Mouse (Mus musculus): ENCODE measurements around the gene Tbc1d14. TPM values are rescaled to one million over a fixed set of nuclear protein-coding genes. Genes with fewer than 3 reads are reported as not detected.

Tbc1d14 gene
- polyA plus RNA-seq, 1 experiment from 2014 or later, result 30.7 TPM

DNA sequence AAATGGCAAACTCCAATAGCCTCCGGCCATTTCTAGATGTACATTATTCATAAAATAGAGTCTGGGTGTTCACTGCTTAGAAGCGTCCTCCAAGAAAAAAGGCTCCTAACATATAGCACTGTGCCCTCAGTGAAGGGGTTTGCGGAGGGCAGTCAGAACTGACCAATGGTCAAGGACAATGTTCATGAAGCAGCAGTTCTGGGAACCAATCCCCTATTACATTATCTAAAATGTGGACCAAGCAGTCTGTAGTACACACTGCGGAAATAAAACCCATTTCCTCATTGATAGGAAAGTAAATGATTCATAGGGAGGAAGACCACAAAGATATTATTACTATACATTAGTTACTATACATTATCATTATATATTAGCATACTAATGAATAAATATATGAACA, 32.6 kb downstream of the Tbc1d14 start:
- H3K4me1 ChIP-seq (ENCODE audit: control insufficient read depth, insufficient read depth, low read length), result peaks cover 20% of the 10 kb centered on the region
- peak; percentile 28 for ATAC-seq

GRCm38 (mm10) chr5:36559510-36560235, 33.4 kb downstream of the Tbc1d14 start:
- Histone ChIP-seq H3K36me3 (ENCODE audit: control insufficient read depth, insufficient read depth, low read length) (no peaks in the 10 kb centered on the region), H3K4me2 (ENCODE audit: low read depth, low read length) (peak overlapping the region; percentile 24; the same call in 1 of the 2 replicates), H3K4me3 (ENCODE audit: low read length) (no peak overlapping the region), H3K9ac (ENCODE audit: low read depth, low read length) (peak overlapping the region; percentile 41; the same call in 1 of the 2 replicates), H3K27ac (ENCODE audit: low read length) (peak overlapping the region; percentile 95), H3K27me3 (replicated peaks; ENCODE audit: control insufficient read depth, insufficient read depth, low read length) (no peaks in the 10 kb centered on the region), H3K4me1 (ENCODE audit: control insufficient read depth, insufficient read depth, low read length) (peaks cover 22% of the 10 kb centered on the region), H3K9me3 (ENCODE audit: control insufficient read depth, low read length) (no peaks in the 10 kb centered on the region)
- WGBS, result 63% methylated on average over 6 of the region's 6 CpGs
- ATAC-seq, result peak; percentile 70

More for the DNA sequence above, 32.6 kb downstream of the Tbc1d14 start:
- H3K27ac ChIP-seq (ENCODE audit: low read length), result peak overlapping the region; percentile 88
- no peaks in the 10 kb centered on the region for H3K36me3 ChIP-seq (ENCODE audit: control insufficient read depth, insufficient read depth, low read length)
- 84% methylated on average over 4 of the region's 4 CpGs for WGBS
- no peaks in the 10 kb centered on the region for H3K27me3 ChIP-seq (replicated peaks; ENCODE audit: control insufficient read depth, insufficient read depth, low read length)
- H3K4me3 ChIP-seq (ENCODE audit: low read length), result no peak overlapping the region
- no peaks in the 10 kb centered on the region for H3K9me3 ChIP-seq (ENCODE audit: control insufficient read depth, low read length)
- H3K9ac ChIP-seq (ENCODE audit: low read depth, low read length), result no peak overlapping the region
- H3K4me2 ChIP-seq (ENCODE audit: low read depth, low read length), result 0 out of 2 replicates have a peak overlapping the region, but pooled peaks have one; percentile 24

GRCm38 (mm10) chr5:36559106-36559505, 34.0 kb downstream of the Tbc1d14 start:
- no peak overlapping the region for H3K4me2 ChIP-seq (ENCODE audit: low read depth, low read length)
- 69% methylated on average over 5 of the region's 5 CpGs for WGBS
- peak overlapping the region; percentile 95 for H3K27ac ChIP-seq (ENCODE audit: low read length)
- H3K27me3 ChIP-seq (replicated peaks; ENCODE audit: control insufficient read depth, insufficient read depth, low read length), result no peaks in the 10 kb centered on the region
- no peak overlapping the region for H3K9ac ChIP-seq (ENCODE audit: low read depth, low read length)
- H3K36me3 ChIP-seq (ENCODE audit: control insufficient read depth, insufficient read depth, low read length), result no peaks in the 10 kb centered on the region
- H3K4me1 ChIP-seq (ENCODE audit: control insufficient read depth, insufficient read depth, low read length), result peaks cover 28% of the 10 kb centered on the region
- ATAC-seq, result no peak
- no peak overlapping the region for H3K4me3 ChIP-seq (ENCODE audit: low read length)
- H3K9me3 ChIP-seq (ENCODE audit: control insufficient read depth, low read length), result no peaks in the 10 kb centered on the region

- Histone ChIP-seq H3K4me3 (ENCODE audit: low read length) (no peak overlapping the region), H3K36me3 (ENCODE audit: control insufficient read depth, insufficient read depth, low read length) (no peaks in the 10 kb centered on the region), H3K4me1 (ENCODE audit: control insufficient read depth, insufficient read depth, low read length) (peaks cover 32% of the 10 kb centered on the region), H3K27me3 (replicated peaks; ENCODE audit: control insufficient read depth, insufficient read depth, low read length) (no peaks in the 10 kb centered on the region), H3K9ac (ENCODE audit: low read depth, low read length) (no peak overlapping the region), H3K9me3 (ENCODE audit: control insufficient read depth, low read length) (no peaks in the 10 kb centered on the region), H3K4me2 (ENCODE audit: low read depth, low read length) (no peak overlapping the region), H3K27ac (ENCODE audit: low read length) (peak overlapping the region; percentile 95)
- WGBS, result 74% methylated on average over 2 of the region's 2 CpGs
- no peak for ATAC-seq
Observed at GRCm38 (mm10) chr5:36558526-36558925, 34.5 kb downstream of the Tbc1d14 start.

DNA sequence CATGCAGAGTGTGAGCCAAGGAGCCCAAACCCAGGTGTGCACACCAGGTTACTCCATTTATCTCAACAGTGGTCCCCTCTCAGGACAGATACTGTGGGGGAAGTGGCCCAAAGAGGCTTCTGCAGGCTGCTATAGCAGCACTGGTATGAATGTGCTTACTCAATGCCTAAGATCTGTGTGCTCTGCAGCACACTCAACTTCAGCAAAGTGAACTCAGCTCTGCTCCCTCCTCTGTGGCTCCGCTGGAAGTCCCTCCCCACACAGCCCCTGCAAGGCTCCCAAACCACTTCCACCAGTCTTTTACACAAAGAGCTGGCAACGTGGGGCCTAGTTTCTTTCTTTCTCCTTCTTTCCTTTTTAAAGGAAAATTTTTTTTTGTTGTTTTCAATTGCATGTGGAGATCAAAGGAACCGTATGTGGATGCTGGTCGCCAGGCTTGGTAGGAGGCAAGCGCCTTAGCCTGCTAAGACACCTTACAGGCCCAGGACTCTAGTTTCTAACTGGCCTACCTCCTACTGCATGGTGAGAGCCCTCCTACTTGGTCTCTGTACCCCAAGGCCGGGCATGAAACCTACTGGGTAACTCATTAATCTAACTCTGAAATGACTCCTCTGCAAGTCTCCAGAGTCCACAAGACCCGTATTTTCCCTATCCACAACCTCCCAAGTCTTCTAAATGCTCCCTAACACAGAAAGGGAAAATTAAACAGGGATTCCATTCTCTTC, 35.3 kb downstream of the Tbc1d14 start:
- H3K27me3 ChIP-seq (replicated peaks; ENCODE audit: control insufficient read depth, insufficient read depth, low read length), result no peaks in the 10 kb centered on the region
- 46% methylated on average over 7 of the region's 7 CpGs for WGBS
- H3K36me3 ChIP-seq (ENCODE audit: control insufficient read depth, insufficient read depth, low read length), result no peaks in the 10 kb centered on the region
- H3K4me3 ChIP-seq (ENCODE audit: low read length), result no peak overlapping the region
- H3K4me2 ChIP-seq (ENCODE audit: low read depth, low read length), result 0 out of 2 replicates have a peak overlapping the region, but pooled peaks have one; percentile 3
- H3K4me1 ChIP-seq (ENCODE audit: control insufficient read depth, insufficient read depth, low read length), result peaks cover 36% of the 10 kb centered on the region
- peak overlapping the region; percentile 12 for H3K9ac ChIP-seq (ENCODE audit: low read depth, low read length)
- ATAC-seq, result peak; percentile 75
- no peaks in the 10 kb centered on the region for H3K9me3 ChIP-seq (ENCODE audit: control insufficient read depth, low read length)
- H3K27ac ChIP-seq (ENCODE audit: low read length), result peak overlapping the region; percentile 95

- no peaks in the 10 kb centered on the region for H3K36me3 ChIP-seq (ENCODE audit: control insufficient read depth, insufficient read depth, low read length)
- no peak overlapping the region for H3K27ac ChIP-seq (ENCODE audit: low read length)
- H3K4me2 ChIP-seq (ENCODE audit: low read depth, low read length), result no peak overlapping the region
- H3K27me3 ChIP-seq (replicated peaks; ENCODE audit: control insufficient read depth, insufficient read depth, low read length), result no peaks in the 10 kb centered on the region
- no peak for ATAC-seq
- no peak overlapping the region for H3K4me3 ChIP-seq (ENCODE audit: low read length)
- 80% methylated on average over 3 of the region's 3 CpGs for WGBS
- peaks cover 36% of the 10 kb centered on the region for H3K4me1 ChIP-seq (ENCODE audit: control insufficient read depth, insufficient read depth, low read length)
- no peak overlapping the region for H3K9ac ChIP-seq (ENCODE audit: low read depth, low read length)
- H3K9me3 ChIP-seq (ENCODE audit: control insufficient read depth, low read length), result no peaks in the 10 kb centered on the region
Observed at GRCm38 (mm10) chr5:36556906-36557305, 36.2 kb downstream of the Tbc1d14 start.

DNA sequence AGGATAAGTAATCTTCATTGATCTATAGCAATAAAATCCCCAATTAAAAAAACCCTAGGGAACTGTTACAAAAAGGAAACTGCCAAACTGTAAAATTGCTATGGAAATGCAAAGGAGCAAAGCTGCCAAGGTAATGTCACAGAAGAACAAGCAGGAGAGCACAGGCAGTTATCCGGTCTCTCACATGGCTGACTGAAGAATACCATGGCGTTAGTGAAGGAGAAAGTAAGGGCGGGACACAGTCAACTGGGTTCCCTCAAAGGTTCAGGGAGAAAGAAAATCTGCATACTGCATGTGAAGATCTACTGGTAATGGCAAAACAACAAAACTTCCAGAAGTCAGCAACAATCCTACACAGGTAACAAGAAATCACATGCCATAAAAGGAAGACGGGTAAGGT, 36.8 kb downstream of the Tbc1d14 start:
- Histone ChIP-seq H3K27ac (ENCODE audit: low read length) (no peak overlapping the region), H3K4me2 (ENCODE audit: low read depth, low read length) (no peak overlapping the region), H3K36me3 (ENCODE audit: control insufficient read depth, insufficient read depth, low read length) (no peaks in the 10 kb centered on the region), H3K9ac (ENCODE audit: low read depth, low read length) (no peak overlapping the region), H3K4me1 (ENCODE audit: control insufficient read depth, insufficient read depth, low read length) (peaks cover 36% of the 10 kb centered on the region), H3K4me3 (ENCODE audit: low read length) (no peak overlapping the region), H3K27me3 (replicated peaks; ENCODE audit: control insufficient read depth, insufficient read depth, low read length) (no peaks in the 10 kb centered on the region), H3K9me3 (ENCODE audit: control insufficient read depth, low read length) (no peaks in the 10 kb centered on the region)
- no peak for ATAC-seq
- 79% methylated on average over 4 of the region's 4 CpGs for WGBS

GRCm38 (mm10) chr5:36554496-36554895, 38.6 kb downstream of the Tbc1d14 start:
- Histone ChIP-seq H3K4me2 (ENCODE audit: low read depth, low read length) (no peak overlapping the region), H3K27ac (ENCODE audit: low read length) (peak overlapping the region; percentile 68), H3K9me3 (ENCODE audit: control insufficient read depth, low read length) (no peaks in the 10 kb centered on the region), H3K4me3 (ENCODE audit: low read length) (no peak overlapping the region), H3K4me1 (ENCODE audit: control insufficient read depth, insufficient read depth, low read length) (peaks cover 31% of the 10 kb centered on the region), H3K27me3 (replicated peaks; ENCODE audit: control insufficient read depth, insufficient read depth, low read length) (no peaks in the 10 kb centered on the region), H3K36me3 (ENCODE audit: control insufficient read depth, insufficient read depth, low read length) (no peaks in the 10 kb centered on the region), H3K9ac (ENCODE audit: low read depth, low read length) (no peak overlapping the region)
- WGBS, result 59% methylated on average over 5 of the region's 5 CpGs
- no peak for ATAC-seq

DNA sequence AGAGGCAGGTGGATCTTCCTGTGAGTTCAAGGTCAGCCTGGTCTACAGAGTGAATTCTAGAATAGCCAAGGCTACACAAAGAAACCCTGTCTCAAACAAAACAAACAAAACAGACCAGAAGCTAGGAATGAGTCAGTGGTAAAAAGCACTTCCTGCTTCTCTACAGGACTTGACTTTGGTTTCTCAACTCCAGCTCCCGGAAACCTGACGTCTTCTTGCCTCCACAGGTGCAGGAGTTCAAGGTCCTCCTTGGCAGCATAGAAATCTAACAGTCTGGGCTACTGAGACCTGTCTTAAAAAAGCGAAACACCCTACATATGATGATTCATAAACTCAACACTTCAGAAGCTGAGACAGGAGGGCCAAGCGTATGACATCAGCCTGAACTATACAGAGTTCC, 39.2 kb downstream of the Tbc1d14 start:
- no peaks in the 10 kb centered on the region for H3K36me3 ChIP-seq (ENCODE audit: control insufficient read depth, insufficient read depth, low read length)
- H3K27me3 ChIP-seq (replicated peaks; ENCODE audit: control insufficient read depth, insufficient read depth, low read length), result no peaks in the 10 kb centered on the region
- WGBS, result 61% methylated on average over 4 of the region's 4 CpGs
- H3K4me2 ChIP-seq (ENCODE audit: low read depth, low read length), result no peak overlapping the region
- no peak overlapping the region for H3K4me3 ChIP-seq (ENCODE audit: low read length)
- H3K27ac ChIP-seq (ENCODE audit: low read length), result peak overlapping the region; percentile 68
- H3K9me3 ChIP-seq (ENCODE audit: control insufficient read depth, low read length), result no peaks in the 10 kb centered on the region
- ATAC-seq, result peak; percentile 45
- H3K9ac ChIP-seq (ENCODE audit: low read depth, low read length), result no peak overlapping the region
- peaks cover 27% of the 10 kb centered on the region for H3K4me1 ChIP-seq (ENCODE audit: control insufficient read depth, insufficient read depth, low read length)

Measured in intestine, embryonic 16.5 days (tissue).